Mouse (Mus musculus): ENCODE data around the gene Helq.

Gene Helq

GRCm38 (mm10) chr5:100779002-100779401, 19.4 kb downstream of the Helq start:
- DNase-seq (ENCODE audit: low spot score): no peak

- no peak for DNase-seq (ENCODE audit: low spot score)
Measured at GRCm38 (mm10) chr5:100776900-100777299, 21.5 kb downstream of the Helq start.

GRCm38 (mm10) chr5:100775778-100776404, 22.5 kb downstream of the Helq start:
- DNase-seq (ENCODE audit: low spot score): no peak

GRCm38 (mm10) chr5:100771575-100771974, 26.8 kb downstream of the Helq start:
- DNase-seq (ENCODE audit: low spot score): no peak

GRCm38 (mm10) chr5:100766026-100766425, 32.4 kb downstream of the Helq start:
- no peak for DNase-seq (ENCODE audit: low spot score)

GRCm38 (mm10) chr5:100761736-100762135, 36.7 kb downstream of the Helq start:
- no peak for DNase-seq (ENCODE audit: low spot score)

- DNase-seq (ENCODE audit: low spot score): no peak
Measured at GRCm38 (mm10) chr5:100760049-100760663, 38.2 kb downstream of the Helq start.

- DNase-seq (ENCODE audit: low spot score): no peak
Measured at GRCm38 (mm10) chr5:100758121-100758520, 40.3 kb downstream of the Helq start.

- no peak for DNase-seq (ENCODE audit: low spot score)
Measured at GRCm38 (mm10) chr5:100753407-100753806, 45.0 kb downstream of the Helq start.

GRCm38 (mm10) chr5:100751655-100752054, 46.7 kb downstream of the Helq start:
- DNase-seq (ENCODE audit: low spot score): no peak

- DNase-seq (ENCODE audit: low spot score): no peak
Measured at GRCm38 (mm10) chr5:100750617-100751255, 47.7 kb downstream of the Helq start.

- no peak for DNase-seq (ENCODE audit: low spot score)
Measured at GRCm38 (mm10) chr5:100738802-100739201, 59.6 kb downstream of the Helq start.

GRCm38 (mm10) chr5:100736919-100737318, 61.5 kb downstream of the Helq start:
- no peak for DNase-seq (ENCODE audit: low spot score)

GRCm38 (mm10) chr5:100734535-100734934, 63.9 kb downstream of the Helq start:
- no peak for DNase-seq (ENCODE audit: low spot score)

- no peak for DNase-seq (ENCODE audit: low spot score)
Measured at GRCm38 (mm10) chr5:100728757-100729156, 69.6 kb downstream of the Helq start.

- DNase-seq (ENCODE audit: low spot score): no peak
Measured at GRCm38 (mm10) chr5:100726001-100726400, 72.4 kb downstream of the Helq start.

- DNase-seq (ENCODE audit: low spot score): peak; percentile 58
Measured at GRCm38 (mm10) chr5:100719235-100720088, 78.9 kb downstream of the Helq start, which contains the start of gene Hpse. TSS of gene Hpse (minus strand) at chr5:100719716.

GRCm38 (mm10) chr5:100716762-100717161, 81.6 kb downstream of the Helq start:
- no peak for DNase-seq (ENCODE audit: low spot score)

Data from testis, postnatal 10 days (tissue).